Mouse (Mus musculus) liver, adult 2 months (tissue): ENCODE measurements around the gene Tanc1. TPM values are rescaled to one million over a fixed set of nuclear protein-coding genes. Genes with fewer than 3 reads are reported as not detected.

Source experiments
- DNase-seq: peaks from one replicate; pipeline ENCODE4 v3.0.0-alpha.2; 2011; ENCODE audit warnings: low read depth, low spot score; ENCODE audit errors: extremely low read depth
- H3K27ac ChIP-seq: fragments of 200-500 bp; replicated peaks from 2 replicates; pipeline ENCODE4 v1.5.1; 2012; ENCODE audit warnings: low read depth, mild to moderate bottlenecking, control low read depth, inconsistent platforms, low read length; ENCODE audit not compliant: insufficient read depth
- H3K27me3 ChIP-seq: fragments of 200-500 bp; 2 replicates; pipeline ENCODE4 v1.6.1; 2012; ENCODE audit warnings: mild to moderate bottlenecking, moderate library complexity, low read length, inconsistent platforms; ENCODE audit not compliant: control insufficient read depth, insufficient read depth
- H3K36me3 ChIP-seq: fragments of 200-500 bp; 2 replicates; pipeline ENCODE4 v1.6.1; 2012; ENCODE audit warnings: low read length, inconsistent platforms; ENCODE audit not compliant: control insufficient read depth, insufficient read depth
- H3K4me1 ChIP-seq: fragments of 200-500 bp; 2 replicates; pipeline ENCODE4 v1.6.1; 2011; ENCODE audit warnings: low read length; ENCODE audit not compliant: control insufficient read depth, insufficient read depth
- H3K4me3 ChIP-seq: fragments of 200-500 bp; 2 replicates; pipeline ENCODE4 v1.5.1; 2011; ENCODE audit warnings: low read depth, mild to moderate bottlenecking, control low read depth, low read length, moderate library complexity; ENCODE audit not compliant: insufficient read depth
- H3K79me2 ChIP-seq: fragments of 200-500 bp; 2 replicates; pipeline ENCODE4 v1.6.1; 2012; ENCODE audit warnings: inconsistent platforms, mild to moderate bottlenecking, low read length, moderate library complexity; ENCODE audit not compliant: control insufficient read depth, insufficient read depth
- H3K9ac ChIP-seq: fragments of 200-500 bp; 2 replicates; pipeline ENCODE4 v1.6.1; 2012; ENCODE audit warnings: low read depth, mild to moderate bottlenecking, control low read depth, inconsistent platforms, low read length
- CTCF ChIP-seq: fragments of 200-500 bp; IDR thresholded peaks from 2 replicates; pipeline ENCODE4 v1.5.1; 2011; ENCODE audit warnings: low read depth, low read length, control low read depth
- POLR2A ChIP-seq: fragments of 200-500 bp; IDR thresholded peaks from 2 replicates; pipeline ENCODE4 v1.6.1; 2011; ENCODE audit warnings: low read length, control low read depth; ENCODE audit not compliant: insufficient read depth; ENCODE audit errors: extremely low read depth
- WGBS: fragments of 180-500 bp; shearing (Covaris S2); methylation state at CpG from one replicate; pipeline ENCODE4 v1.1.7; 2018; 5-methylcytosine and 5-hydroxymethylcytosine counted together
- polyA plus RNA-seq: library from polyadenylated mRNA; depleted of rRNA; stranded (reverse); fragments of >200 nt; gene quantifications from 2 replicates; pipeline ENCODE4 v1.2.3, GENCODE M21; 2012
- total RNA-seq: library from RNA; depleted of rRNA; stranded (reverse); fragments of >200 nt; gene quantifications from 2 replicates; pipeline ENCODE4 v1.2.3, GENCODE M21; 2014

The Tanc1 gene
- total and polyA plus RNA-seq, 2 experiments = 2.7 to 5.0 TPM

DNA sequence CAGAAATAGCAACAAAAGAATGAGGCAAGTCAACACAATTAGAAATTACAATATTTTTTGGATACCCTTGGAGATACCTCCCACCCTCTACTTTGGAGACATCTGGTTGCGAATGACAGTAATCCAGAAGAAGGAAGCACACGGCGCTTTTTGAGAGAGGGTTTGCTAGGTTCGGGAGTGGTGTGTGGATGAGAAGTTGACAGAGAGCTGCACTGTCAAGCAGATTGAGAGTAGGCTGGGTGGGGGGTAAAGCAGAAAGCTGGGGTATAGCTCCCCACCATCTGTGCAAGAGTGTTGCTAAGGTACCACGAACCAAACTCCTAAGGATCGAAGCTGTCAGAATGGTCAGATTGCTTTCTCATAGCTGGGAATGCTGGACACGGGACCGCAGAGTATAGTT is 40.0 kb downstream of the Tanc1 start:
- WGBS = 98% methylated on average over 8 of the region's 8 CpGs

DNA sequence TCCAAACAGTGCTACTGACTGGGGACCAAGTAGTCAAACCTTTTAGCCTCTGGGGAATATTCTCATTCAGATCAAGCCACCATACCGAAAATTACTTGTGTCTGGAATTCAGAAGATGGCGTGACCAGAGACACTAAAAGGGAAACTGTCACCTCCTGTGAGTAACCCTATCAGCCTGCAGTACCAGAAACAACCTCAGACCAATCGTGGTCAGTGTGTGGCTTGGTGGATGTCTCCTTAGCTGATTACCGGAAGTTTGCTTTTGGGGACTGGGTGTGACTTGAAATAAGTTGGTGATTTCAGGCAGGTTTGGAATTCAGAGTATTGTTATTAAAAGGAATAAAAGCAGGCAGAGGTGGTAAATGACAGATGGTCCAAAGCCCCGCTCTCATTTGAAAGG is 40.9 kb downstream of the Tanc1 start:
- Histone ChIP-seq H3K36me3 (no peaks in the 10 kb centered on the region), H3K79me2 (peaks cover 8% of the 10 kb centered on the region; the same call in 1 of the 2 replicates), H3K27ac (no peak overlapping the region), H3K9ac (no peak overlapping the region), H3K27me3 (no peaks in the 10 kb centered on the region), H3K4me1 (0 out of 2 replicates have a peak, but pooled peaks cover 2% of the 10 kb centered on the region), H3K4me3 (no peak overlapping the region)
- WGBS = 75% methylated on average over 5 of the region's 5 CpGs
- TF ChIP-seq CTCF (no peak), POLR2A (no peak)
- no peak for DNase-seq

More for the DNA sequence above, 40.0 kb downstream of the Tanc1 start:
- Histone ChIP-seq H3K4me1 (0 out of 2 replicates have a peak, but pooled peaks cover 2% of the 10 kb centered on the region), H3K36me3 (no peaks in the 10 kb centered on the region), H3K27me3 (no peaks in the 10 kb centered on the region), H3K4me3 (no peak overlapping the region), H3K9ac (no peak overlapping the region), H3K27ac (no peak overlapping the region), H3K79me2 (peaks cover 12% of the 10 kb centered on the region; the same call in 1 of the 2 replicates)
- no peak for DNase-seq
- TF ChIP-seq CTCF (no peak), POLR2A (no peak)

DNA sequence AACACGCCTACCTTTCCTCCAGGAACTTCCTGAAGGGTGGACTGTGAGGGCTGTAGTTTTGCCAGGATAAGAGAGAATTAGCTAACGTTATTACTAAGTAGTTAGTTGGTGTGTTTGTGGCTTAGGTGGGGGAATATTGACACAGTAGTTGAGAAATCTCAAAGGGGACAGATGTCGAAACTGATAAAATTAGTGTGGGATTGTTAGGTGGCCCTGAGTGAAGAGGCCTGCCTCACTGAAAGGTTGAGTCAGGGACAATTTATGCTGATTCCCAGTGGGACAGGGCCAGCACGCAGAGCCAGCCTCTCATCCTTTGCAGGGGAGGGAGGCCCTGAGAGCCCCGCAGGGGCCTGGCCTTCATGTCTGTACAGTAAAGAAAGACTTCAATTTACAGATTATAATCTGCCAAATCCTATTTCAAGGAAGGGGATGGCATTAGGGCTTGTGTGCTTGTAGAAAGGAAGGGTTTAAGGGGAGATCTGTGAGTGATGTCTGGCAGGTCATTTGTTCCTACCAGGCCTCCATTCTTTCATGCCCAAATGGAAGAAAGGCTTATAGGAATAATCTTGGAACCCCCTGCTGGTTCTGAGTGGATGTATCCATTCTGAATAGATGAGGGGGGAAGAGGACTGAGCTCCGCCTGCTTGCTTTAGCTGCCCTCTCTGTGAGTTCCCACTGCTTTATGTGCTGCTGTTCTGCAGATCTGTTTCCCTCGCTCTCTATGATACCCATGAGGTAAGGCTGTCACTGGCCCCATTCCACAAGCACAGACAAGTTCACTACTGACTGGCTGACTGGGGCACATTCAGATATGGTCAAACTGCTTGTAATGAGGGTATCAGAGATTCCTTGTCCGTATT is 41.7 kb downstream of the Tanc1 start:
- 0 out of 2 replicates have a peak, but pooled peaks cover 2% of the 10 kb centered on the region for H3K4me1 ChIP-seq
- no peak overlapping the region for H3K9ac ChIP-seq
- 49% methylated on average over 8 of the region's 8 CpGs for WGBS
- TF ChIP-seq POLR2A = no peak
- TF ChIP-seq CTCF = no peak
- H3K36me3 ChIP-seq = no peaks in the 10 kb centered on the region
- no peaks in the 10 kb centered on the region for H3K27me3 ChIP-seq
- no peak overlapping the region for H3K27ac ChIP-seq
- peaks cover 9% of the 10 kb centered on the region; the same call in 1 of the 2 replicates for H3K79me2 ChIP-seq
- no peak overlapping the region for H3K4me3 ChIP-seq
- DNase-seq = peak; percentile 44

DNA sequence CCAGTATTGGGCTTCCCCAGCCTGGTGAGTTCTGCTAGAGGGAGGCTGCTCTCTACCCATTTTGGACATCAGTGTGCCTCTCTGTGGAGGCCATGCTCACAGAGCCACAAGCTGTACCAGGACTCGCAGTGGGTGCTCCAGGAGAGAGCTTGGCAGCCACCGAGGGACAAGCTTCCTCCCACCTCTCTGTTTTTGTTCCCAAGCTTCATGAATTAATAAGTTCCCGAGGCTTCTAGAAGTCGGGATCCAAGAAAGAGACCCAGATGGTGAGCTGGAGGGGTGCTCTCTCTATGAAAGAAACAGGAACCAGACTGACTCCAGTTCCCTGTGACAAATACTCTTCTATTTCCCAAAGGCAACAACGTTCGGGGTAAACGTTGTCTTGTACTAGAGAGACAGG is 43.6 kb downstream of the Tanc1 start:
- H3K27ac ChIP-seq = no peak overlapping the region
- H3K36me3 ChIP-seq = no peaks in the 10 kb centered on the region
- DNase-seq = no peak
- 0 out of 2 replicates have a peak, but pooled peaks cover 2% of the 10 kb centered on the region for H3K4me1 ChIP-seq
- no peak overlapping the region for H3K9ac ChIP-seq
- WGBS = 78% methylated on average over 7 of the region's 7 CpGs
- TF ChIP-seq CTCF (no peak), POLR2A (no peak)
- no peaks in the 10 kb centered on the region for H3K27me3 ChIP-seq
- H3K4me3 ChIP-seq = no peak overlapping the region
- H3K79me2 ChIP-seq = peaks cover 6% of the 10 kb centered on the region; the same call in 1 of the 2 replicates

DNA sequence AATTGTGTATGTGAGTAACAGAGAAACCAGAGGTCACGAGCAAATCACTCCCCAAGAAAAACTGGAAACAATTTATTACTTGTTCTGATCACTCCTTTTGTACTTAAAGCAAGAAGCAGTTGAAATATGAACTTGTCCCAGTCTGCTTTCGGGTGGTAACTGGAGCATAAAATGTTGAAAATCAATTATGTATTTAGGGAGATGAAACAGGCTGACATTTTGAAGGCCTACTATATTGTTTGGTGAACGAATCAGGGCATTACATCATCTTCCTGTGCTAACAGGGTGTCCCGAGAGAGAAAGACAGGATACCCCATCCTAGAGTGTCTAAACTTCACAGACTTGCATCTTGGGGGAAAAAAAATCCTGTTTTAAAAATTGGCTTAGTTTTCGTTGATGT is 44.8 kb downstream of the Tanc1 start:
- Histone ChIP-seq H3K4me3 (no peak overlapping the region), H3K27me3 (no peaks in the 10 kb centered on the region), H3K36me3 (no peaks in the 10 kb centered on the region), H3K27ac (no peak overlapping the region), H3K9ac (no peak overlapping the region), H3K4me1 (0 out of 2 replicates have a peak, but pooled peaks cover 4% of the 10 kb centered on the region), H3K79me2 (peaks cover 6% of the 10 kb centered on the region; the same call in 1 of the 2 replicates)
- 74% methylated on average over 5 of the region's 5 CpGs for WGBS
- TF ChIP-seq CTCF = no peak
- no peak for TF ChIP-seq POLR2A
- no peak for DNase-seq
